Mouse (Mus musculus): Measurements from ENCODE around the gene Arap2.

GRCm38 (mm10) chr5:62739451-62740415 lies 26.2 kb downstream of the Arap2 start:
- TF ChIP-seq CTCF (IDR thresholded peaks at IDR 0.05; ENCODE audit: low read depth, low read length) (no peak), POLR2A (IDR thresholded peaks at IDR 0.05; ENCODE audit: borderline replicate concordance, low read depth, low read length) (no peak)
